Mouse (Mus musculus): ENCODE data around the gene Gnaq. TPM values are rescaled to one million over a fixed set of nuclear protein-coding genes. Genes with fewer than 3 reads are reported as not detected.

Gene Gnaq
- total RNA-seq, 2 experiments from 2014 or later = 14.3 to 23.8 TPM

DNA sequence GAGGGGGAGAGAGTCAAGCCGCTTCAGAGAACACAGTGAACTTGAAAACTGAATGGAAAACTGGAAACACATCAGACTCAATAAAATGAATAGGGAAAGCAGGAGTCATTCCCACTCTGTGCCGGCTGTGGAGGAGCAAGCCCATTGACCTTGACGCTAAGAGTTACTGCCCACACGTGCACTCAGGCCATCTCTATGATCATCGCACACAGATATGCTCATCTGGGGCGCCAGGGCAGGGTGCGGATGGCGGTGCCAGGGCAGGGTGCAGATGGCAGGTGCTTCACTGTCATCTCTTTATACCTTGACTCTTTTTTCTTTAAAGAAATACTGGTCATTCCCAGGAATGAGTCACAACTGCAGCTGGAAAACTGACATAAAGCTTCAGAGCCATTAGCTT is 298.7 kb downstream of the Gnaq start:
- ATAC-seq (replicated peaks; ENCODE audit: poor library complexity) = no peak

- ATAC-seq (replicated peaks; ENCODE audit: poor library complexity) = peak; percentile 54
Observed at GRCm38 (mm10) chr19:16434879-16435278, 302.2 kb downstream of the Gnaq start.

GRCm38 (mm10) chr19:16435531-16436231 is 303.1 kb downstream of the Gnaq start, which contains the start of gene Gna14:
Gene Gna14, plus strand, starts transcription at chr19:16435762.
- peak; percentile 81 for ATAC-seq (replicated peaks; ENCODE audit: poor library complexity)

DNA sequence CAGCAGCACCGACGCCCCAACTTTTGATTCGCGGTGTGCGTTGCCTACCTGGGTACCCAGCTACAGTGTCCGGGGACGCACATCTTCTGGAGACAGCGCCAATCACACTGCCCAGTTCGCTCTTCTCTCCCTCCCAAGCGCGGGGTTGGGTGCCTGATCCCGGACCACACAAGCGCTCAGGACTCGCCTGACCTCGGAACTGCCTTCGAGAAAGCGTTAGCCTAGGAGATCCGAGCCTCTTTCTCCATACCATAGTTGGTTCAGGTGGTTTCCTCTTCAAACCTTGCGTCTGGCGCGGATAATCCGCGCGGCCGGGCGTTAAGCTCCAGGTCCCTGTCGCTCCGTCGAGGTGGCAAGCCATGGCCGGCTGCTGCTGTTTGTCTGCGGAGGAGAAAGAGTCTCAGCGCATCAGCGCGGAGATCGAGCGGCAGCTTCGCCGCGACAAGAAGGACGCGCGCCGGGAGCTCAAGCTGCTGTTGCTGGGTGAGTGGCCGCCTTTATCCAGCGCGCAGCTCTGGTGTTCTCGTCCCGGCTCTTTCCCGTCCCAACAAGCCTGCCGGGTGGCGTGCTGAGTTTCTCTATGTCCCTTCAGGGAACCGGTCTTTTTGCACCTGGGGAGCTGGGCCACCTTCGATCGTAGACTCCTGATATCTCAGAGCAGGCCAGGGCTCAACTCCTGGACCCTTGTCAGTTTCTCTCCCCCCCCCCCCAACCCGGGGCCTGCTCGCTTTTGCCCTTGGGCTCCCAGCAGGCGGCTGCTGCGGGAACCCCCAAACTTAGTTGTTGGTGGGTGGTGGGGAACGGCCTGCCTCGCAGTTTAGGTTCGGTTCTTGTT is 303.9 kb downstream of the Gnaq start:
- peak; percentile 6 for ATAC-seq (replicated peaks; ENCODE audit: poor library complexity)

Other genes starting within 250 kb of the Gnaq start
- 130 and 136 TPM in 2 replicates for gene Psat1, start 185.5 kb upstream of the Gnaq start, total RNA-seq (2015)
- gene Psat1, start 185.5 kb upstream of the Gnaq start, total RNA-seq (2017) = 99.4 and 103 TPM in 2 replicates
- gene Cep78, start 147.8 kb upstream of the Gnaq start, total RNA-seq (2015) = 13.0 and 17.4 TPM in 2 replicates
- 17.8 and 25.2 TPM in 2 replicates for gene Cep78, start 147.8 kb upstream of the Gnaq start, total RNA-seq (2017)

Data from megakaryocyte progenitor cell, adult 5-6 weeks (primary cell).